7 mouse cellular contexts compared by ENCODE assay signal in the genomic region with DNA sequence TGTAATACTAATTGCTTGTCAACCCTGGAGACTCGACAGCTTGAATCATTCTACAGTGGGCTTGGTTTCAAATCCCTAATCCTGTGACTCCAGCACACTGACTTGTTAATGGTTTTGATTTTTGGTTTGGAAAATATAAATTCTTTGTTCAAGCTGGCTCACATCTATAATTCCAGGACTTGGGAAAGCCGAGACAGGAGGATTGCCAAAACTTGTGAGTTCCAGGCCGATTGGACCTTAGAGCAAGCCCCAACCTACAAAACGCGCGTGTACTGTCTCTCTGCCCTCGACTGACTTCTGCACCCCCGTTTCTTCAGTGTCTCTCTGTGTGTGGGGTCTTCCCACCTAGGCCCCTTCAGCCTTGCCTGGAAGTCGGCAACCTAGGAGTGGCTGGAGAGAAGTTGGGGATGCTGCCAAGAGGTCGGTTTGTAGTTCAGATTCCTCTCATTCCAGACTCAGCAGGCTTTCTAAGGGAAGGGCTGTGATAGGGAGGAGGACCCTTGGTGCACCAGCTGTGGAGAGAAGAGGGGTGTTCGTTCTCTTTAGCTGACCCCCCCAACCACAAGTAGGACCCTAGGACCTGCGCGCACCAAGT. TPM values are rescaled to one million over a fixed set of nuclear protein-coding genes. Genes with fewer than 3 reads are reported as not detected.
DNase-seq lines count a peak whose midpoint lies in the region; ATAC-seq lines count a peak whose summit lies in the region.

No protein-coding gene starts in this region.

- H3K4me2 ChIP-seq in lung, embryonic 16.5 days (ENCODE audit: low read depth, low read length), result peak overlapping the region; percentile 24; the same call in 1 of the 2 replicates

- ATAC-seq in lung, embryonic 16.5 days (ENCODE audit: low read depth), result peak; percentile 69

- H3K27me3 ChIP-seq in lung, embryonic 16.5 days (ENCODE audit: control insufficient read depth, insufficient read depth, low read depth, low read length), result no peaks in the 10 kb centered on the region

- H3K4me1 ChIP-seq in lung, embryonic 16.5 days (replicated peaks; ENCODE audit: control insufficient read depth, insufficient read depth, low read length), result peaks cover 36% of the 10 kb centered on the region

- peak overlapping the region; percentile 40; the same call in 1 of the 2 replicates for H3K9ac ChIP-seq in lung, embryonic 16.5 days (ENCODE audit: low read length)

- H3K27ac ChIP-seq in lung, embryonic 16.5 days (ENCODE audit: low read length), result peak overlapping the region; percentile 94

- no peaks in the 10 kb centered on the region for H3K9me3 ChIP-seq in lung, embryonic 16.5 days (ENCODE audit: control insufficient read depth, low read length)

- no peak overlapping the region for H3K4me3 ChIP-seq in lung, embryonic 16.5 days (ENCODE audit: low read length)

- intact Hi-C loops in heart, postnatal 14 days (cut with DNase I), result no loop called here

- no peaks in the 10 kb centered on the region for H3K36me3 ChIP-seq in lung, embryonic 16.5 days (ENCODE audit: control insufficient read depth, insufficient read depth, low read length)

- 12% methylated on average over 13 of the region's 13 CpGs for WGBS in lung, embryonic 16.5 days

- peak; percentile 89 for DNase-seq in Muller cell, postnatal 12 days (ENCODE audit: inconsistent ontology term)
- DNase-seq in embryo, embryonic 10.5 days (ENCODE audit: low spot score), result peak; percentile 48
- DNase-seq in heart, postnatal 14 days, result peak; percentile 28 to 59
- no peak for DNase-seq in thymus, postnatal 14 days
- no peak for DNase-seq in right cerebral cortex, postnatal 4 days
- no peak for DNase-seq in spleen, adult 12 weeks (ENCODE audit: low spot score)

RNA-seq across cellular contexts. Expression of a gene that starts 2.9 kb away (rescaled TPM):
- 1 to 10 TPM in 1 of 2 experiments, under 1 TPM in 1; 0.69 to 1.8 TPM for total RNA-seq in heart, postnatal 14 days (2021)
- polyA plus RNA-seq in lung, embryonic 16.5 days (2015; fragmentation: Nextera tagmentation; extraction: Ambion mirVana), result 18.4 and 23.2 TPM in 2 replicates

RNA-seq across cellular contexts. Expression of a gene that starts 22.1 kb away (rescaled TPM):
- total RNA-seq in heart, postnatal 14 days (2021), result 1 to 10 TPM; 5.6 to 7.3 TPM
- 25.9 and 27.8 TPM in 2 replicates for polyA plus RNA-seq in lung, embryonic 16.5 days (2015; fragmentation: Nextera tagmentation; extraction: Ambion mirVana)

RNA-seq across cellular contexts. Expression of a gene that starts 25.9 kb away (rescaled TPM):
- 10 to 100 TPM; 24.7 to 25.7 TPM for total RNA-seq in heart, postnatal 14 days (2021)
- 47.1 and 48.6 TPM in 2 replicates for polyA plus RNA-seq in lung, embryonic 16.5 days (2015; fragmentation: Nextera tagmentation; extraction: Ambion mirVana)

Comparison
In these comparisons a context has a peak if more than half of its experiments do, and no peak if none do; other contexts are left out.
1. DNase-seq: peak in Muller cell, postnatal 12 days (single experiment), embryo, embryonic 10.5 days (single experiment) and heart, postnatal 14 days (2 of 2); none in thymus, postnatal 14 days (single experiment), right cerebral cortex, postnatal 4 days (single experiment) and spleen, adult 12 weeks (single experiment).